Mouse (Mus musculus) frontal cortex, postnatal 14 days (tissue): ENCODE data around the gene Mark1.

Experiments
- DNase-seq, 2 experiments: peaks; one replicate each; pipeline ENCODE4 v3.0.0; 2022; ENCODE audit warnings: low spot score in 2 of 2

Gene Mark1

DNA sequence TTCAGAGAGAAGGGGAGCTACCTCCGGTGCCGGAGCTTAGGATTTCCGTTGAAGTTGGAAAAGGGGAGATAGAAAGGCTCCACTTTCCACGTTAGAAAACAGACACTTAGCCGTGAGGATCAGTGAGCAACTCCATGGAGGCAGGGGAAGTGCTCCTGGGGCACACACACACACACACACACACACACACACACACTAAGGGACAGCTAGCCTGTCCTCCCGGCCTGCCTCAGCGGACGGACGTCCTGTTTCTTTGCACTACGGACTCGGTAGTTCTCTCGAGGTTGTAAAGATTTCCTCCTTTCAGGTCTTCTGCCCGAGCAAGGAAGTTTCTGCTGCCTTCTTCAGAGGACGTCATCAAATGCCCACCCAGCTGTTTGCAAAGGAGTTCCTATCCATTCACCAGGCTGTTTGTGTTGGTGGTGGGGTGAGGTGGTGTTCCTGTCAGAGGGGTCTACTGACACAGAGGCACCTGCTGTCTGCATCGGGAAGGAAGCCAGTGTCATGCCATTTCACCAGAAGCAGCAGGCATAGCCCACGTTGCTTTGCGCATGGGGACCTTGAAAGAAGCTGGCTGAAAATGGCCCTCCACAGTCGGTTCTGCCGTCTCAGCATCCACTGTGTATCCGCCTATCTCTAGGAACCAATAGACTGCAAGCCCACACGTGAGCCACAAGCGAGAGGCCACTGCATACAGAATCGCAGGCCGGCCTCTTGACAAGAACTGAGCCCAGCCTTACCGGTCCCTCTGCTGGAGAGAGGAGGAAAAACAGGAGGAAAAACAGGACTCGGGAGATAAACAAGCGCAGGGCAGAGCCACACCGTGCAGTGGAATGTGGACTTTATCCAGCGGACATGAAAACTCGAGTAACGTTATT, 147.4 kb downstream of the Mark1 start:
- peak; percentile 55 to 74 for DNase-seq

DNA sequence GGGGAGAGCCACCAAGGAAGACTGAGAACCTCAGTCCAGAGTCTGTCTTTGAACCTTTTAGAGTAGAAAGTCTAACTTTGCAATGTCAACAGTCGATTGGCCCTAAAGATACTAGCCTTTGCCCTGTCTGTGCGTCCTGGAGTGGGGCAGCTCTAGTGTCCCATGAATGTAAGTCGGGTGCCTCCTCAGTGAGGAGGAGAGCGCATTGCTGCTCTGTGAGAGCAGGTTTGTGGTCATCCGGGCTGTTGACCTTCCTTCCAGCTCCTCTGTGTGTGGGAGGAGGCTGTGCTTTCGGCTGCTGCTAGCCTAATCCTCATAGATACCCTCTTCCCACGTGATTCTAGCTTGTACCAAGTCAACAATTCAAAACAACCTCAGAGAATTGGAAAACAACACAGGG, 148.2 kb downstream of the Mark1 start:
- DNase-seq = no peak

DNA sequence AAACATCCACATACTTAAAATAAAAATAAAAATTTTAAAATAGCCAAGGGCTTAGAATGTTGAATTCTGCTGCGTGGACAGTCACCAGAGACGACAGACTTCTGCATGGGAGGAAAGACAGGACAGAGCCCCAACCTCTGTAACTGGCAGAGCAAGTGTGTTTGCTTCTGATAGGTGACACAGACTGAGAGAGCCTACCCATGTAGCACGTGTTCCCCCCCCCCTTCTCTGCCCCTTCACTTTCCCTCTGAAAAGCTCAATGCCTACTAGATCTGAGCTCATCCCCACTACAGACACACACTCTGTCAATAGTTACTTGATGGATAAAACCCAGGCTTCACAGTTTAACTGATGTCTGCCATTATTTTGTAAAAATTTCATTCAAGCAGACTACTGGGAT, 152.4 kb downstream of the Mark1 start:
- DNase-seq = no peak
